Mouse (Mus musculus) kidney, postnatal 36 days (tissue): ENCODE results near the gene Batf2.
"Not testable (repeated sequence)": the region's sequence is repeated elsewhere in the genome, so short reads cannot be mapped to it uniquely, and the experiment has no call there.

Source experiments
- DNase-seq, 2 experiments: peaks; one replicate each; pipeline ENCODE4 v3.0.0; 2021 to 2022; ENCODE audit warnings: mixed read lengths in 2 of 2

Batf2 gene

GRCm38 (mm10) chr19:6140678-6141393, at the start of gene Batf2:
Gene Batf2 (plus strand): TSS chr19:6140983.
- DNase-seq = peak; percentile 92

GRCm38 (mm10) chr19:6094119-6094518, 46.7 kb upstream of the Batf2 start, which contains the start of gene AC131692.1:
Gene AC131692.1 (plus strand): TSS chr19:6094419.
- no peak for DNase-seq

- peak; percentile 27 to 28 for DNase-seq
Observed at GRCm38 (mm10) chr19:6097847-6098246, 42.9 kb upstream of the Batf2 start.

GRCm38 (mm10) chr19:6101186-6101585, 39.6 kb upstream of the Batf2 start:
- DNase-seq = no peak

GRCm38 (mm10) chr19:6102169-6102853, 38.5 kb upstream of the Batf2 start:
- DNase-seq = no peak

- no peak for DNase-seq
Observed at GRCm38 (mm10) chr19:6104476-6104875, 36.3 kb upstream of the Batf2 start.

GRCm38 (mm10) chr19:6105586-6105985, 35.2 kb upstream of the Batf2 start, which contains the start of gene Naaladl1:
Gene Naaladl1 (plus strand): TSS chr19:6105782.
- DNase-seq = peak; percentile 36 to 42

GRCm38 (mm10) chr19:6113116-6113515, 27.7 kb upstream of the Batf2 start:
- DNase-seq = peak; percentile 40 to 61

- DNase-seq = peak; percentile 49 to 75
Observed at GRCm38 (mm10) chr19:6116113-6116850, 24.5 kb upstream of the Batf2 start.

- DNase-seq = no peak
Observed at GRCm38 (mm10) chr19:6117346-6117985, 23.3 kb upstream of the Batf2 start.

- peak; percentile 92 to 93 for DNase-seq
Observed at GRCm38 (mm10) chr19:6117986-6118676, 22.7 kb upstream of the Batf2 start, which contains the start of gene Sac3d1. Gene Sac3d1 (minus strand): TSS chr19:6118650.

- no peak for DNase-seq
Observed at GRCm38 (mm10) chr19:6118677-6119185, 22.1 kb upstream of the Batf2 start.

GRCm38 (mm10) chr19:6121761-6122160, 19.0 kb upstream of the Batf2 start:
- peak; percentile 14 to 22 for DNase-seq

- no peak for DNase-seq
Observed at GRCm38 (mm10) chr19:6123330-6123729, 17.5 kb upstream of the Batf2 start.

- DNase-seq = no peak
Observed at GRCm38 (mm10) chr19:6124898-6125297, 15.9 kb upstream of the Batf2 start.

- DNase-seq = peak; percentile 67 to 80
Observed at GRCm38 (mm10) chr19:6126289-6126688, 14.5 kb upstream of the Batf2 start.

GRCm38 (mm10) chr19:6126789-6127580, 13.8 kb upstream of the Batf2 start:
- no peak for DNase-seq

GRCm38 (mm10) chr19:6127760-6128341, 12.9 kb upstream of the Batf2 start, which contains the start of gene Snx15:
Gene Snx15 (minus strand): TSS chr19:6128304.
- peak; percentile 97 to 99 for DNase-seq

- DNase-seq = not testable (repeated sequence)
Observed at GRCm38 (mm10) chr19:6130414-6131128, 10.2 kb upstream of the Batf2 start.
